Mouse (Mus musculus): ENCODE measurements around the gene Klk1b1.
"Not testable (repeated sequence)": the region's sequence is repeated elsewhere in the genome, so short reads cannot be mapped to it uniquely, and the experiment has no call there.

Klk1b1 gene

DNA sequence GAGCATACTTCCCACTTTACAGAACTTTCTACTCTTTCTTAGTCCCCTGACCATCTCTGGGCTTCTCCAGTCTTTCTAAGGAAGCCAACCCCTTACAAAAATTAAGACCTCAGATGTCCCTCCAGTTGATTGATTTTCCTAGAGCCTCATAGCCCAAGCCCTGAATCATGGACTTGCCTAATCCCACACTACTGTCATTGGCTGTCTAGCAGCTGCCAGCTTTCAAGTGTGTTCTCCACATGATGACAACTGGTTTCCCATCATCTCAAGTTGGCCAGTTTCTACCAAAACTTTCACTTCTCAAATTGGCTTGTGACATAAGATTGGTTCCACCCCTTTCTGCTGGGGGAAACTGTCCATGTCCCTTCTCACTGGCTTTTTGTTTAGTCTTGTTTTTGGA is 38.3 kb downstream of the Klk1b1 start:
- DNase-seq (ENCODE audit: low spot score): no peak

DNA sequence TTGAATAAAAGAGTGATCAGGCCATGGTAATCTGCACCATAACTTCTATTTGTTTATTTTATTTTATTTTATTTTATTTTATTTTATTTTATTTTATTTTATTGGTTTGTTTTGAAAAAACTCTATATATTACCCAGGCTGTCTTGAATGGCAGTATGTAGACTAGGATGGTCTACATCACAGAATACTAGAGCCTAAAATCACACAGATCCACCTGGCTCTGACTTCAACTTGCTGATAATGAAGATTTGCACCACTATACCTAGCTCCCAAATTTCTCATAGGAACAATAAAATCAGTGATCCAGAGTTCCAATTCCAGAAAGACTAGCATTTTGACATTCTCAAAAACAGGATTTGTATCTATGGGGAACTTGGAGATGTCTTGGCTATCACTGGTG is 45.3 kb downstream of the Klk1b1 start, which contains the start of gene Klk1b26:
TSS of gene Klk1b26 (plus strand) at position 301 of the 400 bp plus-strand sequence.
- not testable (repeated sequence) for DNase-seq (ENCODE audit: low spot score)

DNA sequence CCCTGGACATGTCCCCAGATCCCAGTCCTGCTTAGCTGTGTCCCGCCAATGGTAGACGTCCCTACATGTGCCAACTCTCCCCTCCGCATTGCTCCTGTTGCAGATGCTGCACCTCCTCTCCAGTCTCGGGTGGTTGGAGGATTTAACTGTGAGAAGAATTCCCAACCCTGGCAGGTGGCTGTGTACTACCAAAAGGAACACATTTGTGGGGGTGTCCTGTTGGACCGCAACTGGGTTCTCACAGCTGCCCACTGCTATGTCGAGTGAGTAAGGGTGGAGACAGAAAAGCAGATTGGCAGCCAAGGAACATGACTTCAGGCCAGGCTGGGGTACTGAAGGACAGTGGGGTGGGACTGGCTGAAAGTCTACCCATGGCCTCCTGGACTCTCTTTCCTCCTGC is 48.1 kb downstream of the Klk1b1 start:
- DNase-seq (ENCODE audit: low spot score): not testable (repeated sequence)

DNA sequence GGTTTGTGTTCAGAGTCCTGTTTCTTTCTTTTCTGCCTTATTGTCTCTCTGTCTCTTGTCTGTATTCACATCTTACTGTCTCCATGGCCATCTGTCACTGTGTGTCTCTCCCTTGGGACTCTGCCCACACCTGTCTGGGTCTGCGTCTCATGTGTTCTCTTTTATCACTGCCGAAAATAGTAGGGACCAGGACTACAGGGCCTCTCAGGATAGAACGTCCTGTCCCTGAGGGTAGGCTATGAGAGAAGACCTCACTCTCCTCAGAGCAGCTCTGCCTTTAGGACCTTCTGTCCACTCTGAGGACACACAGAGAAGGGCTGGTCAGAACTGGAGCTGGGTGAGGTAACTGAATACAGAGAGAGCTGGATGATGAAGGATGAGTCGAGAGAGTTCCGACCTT is 48.5 kb downstream of the Klk1b1 start:
- DNase-seq (ENCODE audit: low spot score): no peak

All from ovary, postnatal 10 days (tissue).